Mouse (Mus musculus): ENCODE measurements around the gene Zfp553.

DNA sequence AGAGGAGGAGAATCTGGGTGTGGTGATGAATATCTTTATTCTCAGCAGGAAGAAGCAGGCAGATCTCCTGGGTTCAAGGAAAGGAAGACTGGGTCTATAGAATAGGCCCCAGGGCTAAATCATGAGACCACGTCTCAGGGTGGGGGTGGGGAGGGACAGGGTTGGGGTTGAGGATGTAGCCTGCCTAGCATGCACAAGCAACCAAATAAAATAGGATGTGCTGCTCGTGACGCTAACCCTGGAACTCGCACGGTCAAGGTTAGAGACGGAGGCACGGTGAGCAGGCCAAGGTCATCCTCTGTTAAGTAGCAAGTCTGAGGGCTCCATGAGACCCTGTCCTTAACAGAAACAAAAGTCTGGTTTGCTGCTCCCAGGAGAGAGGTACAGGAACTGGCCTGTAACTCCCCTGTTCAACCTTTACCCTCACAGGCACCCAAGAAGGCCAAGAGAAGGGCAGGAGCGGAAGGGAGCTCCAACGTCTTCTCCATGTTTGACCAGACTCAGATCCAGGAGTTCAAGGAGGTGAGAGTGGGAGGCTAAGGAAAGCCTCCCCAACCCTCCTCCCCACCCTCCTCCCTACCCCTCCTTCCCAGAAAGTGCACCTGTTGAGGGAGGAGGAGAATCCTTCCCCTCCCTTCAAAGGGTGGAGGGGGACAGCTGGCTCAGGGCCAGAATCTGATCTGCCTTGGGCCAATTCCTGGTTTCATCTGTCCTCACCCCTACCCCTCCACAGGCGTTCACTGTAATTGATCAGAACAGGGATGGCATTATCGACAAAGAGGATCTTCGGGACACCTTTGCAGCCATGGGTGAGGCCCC lies 20.2 kb upstream of the Zfp553 start:
- TF ChIP-seq CTCF (IDR thresholded peaks at IDR 0.05; ENCODE audit: borderline replicate concordance, insufficient read depth, low read depth, low read length) (no peak), POLR2A (IDR thresholded peaks at IDR 0.05; ENCODE audit: borderline replicate concordance, insufficient read depth, low read length) (no peak)
